Mouse (Mus musculus) left cerebral cortex, postnatal 10 days (tissue): Measurements from ENCODE around the gene Slc38a9. TPM values are rescaled to one million over a fixed set of nuclear protein-coding genes. Genes with fewer than 3 reads are reported as not detected.
"Not testable (repeated sequence)": the region's sequence is repeated elsewhere in the genome, so short reads cannot be mapped to it uniquely, and the experiment has no call there.

Experiments used
- DNase-seq, 2 experiments: peaks; one replicate each; pipeline ENCODE4 v3.0.0; 2021 to 2022; ENCODE audit warnings: low spot score in 2 of 2, mixed read lengths in 1 of 2; ENCODE audit errors: extremely low spot score in 1 of 2
- intact Hi-C: fragments of 180-260 bp; cut with DNase I; formaldehyde crosslinking; loops from one replicate; pipeline ENCODE4 v1.15.1; 2025
- total RNA-seq, 2 experiments: library from RNA; stranded (reverse); gene quantifications; 2 replicates each; pipeline ENCODE4 v1.2.3; 2021

Slc38a9 gene
- total RNA-seq, 2 experiments from 2014 or later, result 16.3 to 18.8 TPM

GRCm38 (mm10) chr13:112672797-112673196, 12.2 kb downstream of the Slc38a9 start:
- no peak for DNase-seq
- intact Hi-C loops, result loop anchor here (5.0 kb wide), 3 partner anchors 190 to 365 kb away; partner anchors contain the start of gene Cdc20b

DNA sequence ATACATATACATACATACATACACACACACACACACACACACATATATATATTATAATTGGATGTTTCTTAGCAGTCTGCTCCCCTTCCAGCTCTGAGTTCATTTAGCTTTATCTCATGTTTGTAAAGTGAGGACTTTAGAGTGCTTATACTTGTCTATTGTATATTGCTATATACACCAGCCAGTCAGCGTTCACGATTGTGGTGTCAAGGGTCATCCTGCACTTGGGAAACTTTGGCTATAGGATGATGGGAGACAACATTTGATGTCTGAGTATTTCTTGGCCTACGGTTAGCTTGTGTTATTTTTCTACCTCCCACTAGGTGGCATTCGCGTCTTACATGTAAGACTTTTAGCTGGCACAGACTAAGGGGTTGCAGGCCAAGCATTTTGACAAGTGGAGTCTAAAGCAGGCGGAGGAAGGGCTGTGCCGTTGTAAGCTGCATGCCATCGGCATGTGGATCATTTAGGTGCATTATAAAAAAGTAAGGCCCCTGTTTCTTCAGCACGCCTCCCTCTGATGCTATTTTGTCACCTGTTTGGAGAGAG, 13.4 kb downstream of the Slc38a9 start:
- intact Hi-C loops, result loop anchor here (5.0 kb wide), 3 partner anchors 188 to 363 kb away; partner anchors contain the start of gene Cdc20b
- peak; percentile 56 to 70 for DNase-seq

DNA sequence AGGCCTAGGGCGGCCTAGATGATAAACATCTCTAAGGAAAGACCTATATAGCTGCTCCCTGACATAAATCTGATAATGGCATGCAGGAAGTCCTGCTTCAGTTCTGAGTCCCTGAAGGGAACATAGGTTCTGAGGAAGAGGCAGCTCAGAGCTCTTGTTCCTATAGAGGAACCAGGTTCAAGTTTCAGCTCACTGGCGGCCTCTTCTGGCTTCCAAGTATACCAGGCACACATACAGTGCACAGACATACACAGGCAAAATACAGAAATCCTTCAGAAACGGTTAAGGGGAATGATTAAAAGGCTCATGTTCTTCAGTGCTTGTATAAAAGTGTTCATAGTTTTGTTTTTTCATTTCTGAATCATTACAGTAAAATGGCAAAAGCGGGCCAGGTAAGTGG, 17.6 kb downstream of the Slc38a9 start:
- intact Hi-C loops, result no loop called here
- DNase-seq, result no peak

DNA sequence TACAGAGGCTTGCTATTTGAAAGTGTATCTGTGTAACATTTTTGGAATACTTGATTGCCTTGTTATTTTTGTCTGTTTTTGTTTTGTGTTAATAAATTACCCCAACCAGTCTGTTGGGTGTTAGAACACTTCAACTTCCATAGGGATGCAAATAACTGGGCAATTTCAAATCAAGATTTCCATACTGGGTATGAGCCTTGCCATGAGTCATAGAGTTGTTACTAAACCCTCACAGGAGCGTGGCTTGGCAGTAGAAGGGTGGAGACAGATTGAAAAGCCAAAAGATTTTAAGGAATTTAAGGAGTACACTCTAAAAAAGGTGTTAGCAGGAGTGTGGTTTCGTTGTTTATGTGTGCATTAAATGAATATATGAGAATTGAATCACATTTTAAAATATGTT, 22.8 kb downstream of the Slc38a9 start:
- intact Hi-C loops, result no loop called here
- no peak for DNase-seq

DNA sequence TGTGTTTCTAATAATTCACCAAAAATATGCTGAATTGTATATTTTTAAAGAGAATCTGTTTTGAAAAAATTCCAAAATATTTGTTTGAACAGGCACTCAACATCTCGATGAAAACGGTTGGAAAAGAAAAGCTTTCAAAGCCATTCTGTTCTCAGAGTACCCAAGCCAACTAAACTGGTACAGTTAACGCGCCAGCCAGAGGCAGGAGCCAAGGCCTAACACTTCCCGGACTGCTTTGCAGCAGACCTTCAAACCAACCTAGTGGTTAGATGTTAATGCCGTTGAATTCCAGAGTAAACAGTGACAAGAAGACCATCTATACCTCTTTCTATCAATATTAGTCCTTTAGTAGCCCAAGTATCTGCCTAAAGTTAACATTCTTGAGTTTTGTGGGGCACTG, 23.4 kb downstream of the Slc38a9 start:
- intact Hi-C loops, result no loop called here
- DNase-seq, result no peak

- no peak for DNase-seq
- intact Hi-C loops, result no loop called here
These were observed 25.6 kb downstream of the Slc38a9 start for GRCm38 (mm10) chr13:112686155-112686554.

DNA sequence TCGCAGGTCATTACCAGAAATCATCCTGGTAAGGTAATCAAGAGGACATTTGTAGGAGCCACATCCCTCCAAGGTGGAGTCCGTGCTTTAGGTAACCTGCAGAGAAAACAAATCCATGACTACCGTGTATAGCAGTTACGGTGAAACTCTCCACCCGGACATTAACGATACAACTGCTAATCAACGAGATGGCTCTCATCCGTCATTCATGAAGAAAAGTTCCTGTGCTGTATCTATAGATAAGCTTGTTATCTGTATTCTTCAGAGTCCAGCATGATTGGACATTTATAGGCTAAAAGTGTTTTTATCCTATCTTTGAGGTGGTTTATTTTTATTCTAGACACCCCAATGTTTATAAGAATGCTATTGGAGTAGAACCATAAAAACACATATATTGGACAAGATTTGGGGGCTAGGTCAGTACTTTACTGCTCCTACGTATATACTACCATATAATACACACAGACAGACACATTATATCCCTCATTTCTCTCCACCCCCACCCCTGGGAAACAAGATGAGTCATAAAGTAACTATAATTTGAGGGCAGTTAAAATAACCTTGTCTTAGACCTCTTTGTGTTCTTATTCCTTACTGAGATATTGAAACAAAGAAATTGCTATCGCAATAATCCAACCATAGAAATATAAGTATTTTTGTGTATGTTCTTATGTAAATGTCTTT, 32.5 kb downstream of the Slc38a9 start:
- no peak for DNase-seq
- intact Hi-C loops, result no loop called here

GRCm38 (mm10) chr13:112695526-112696240, 35.1 kb downstream of the Slc38a9 start:
- DNase-seq, result no peak
- intact Hi-C loops, result no loop called here

- intact Hi-C loops, result no loop called here
- no peak for DNase-seq
These were observed 40.7 kb downstream of the Slc38a9 start for GRCm38 (mm10) chr13:112701256-112701655.

GRCm38 (mm10) chr13:112706351-112706750, 45.8 kb downstream of the Slc38a9 start:
- no peak for DNase-seq
- intact Hi-C loops, result no loop called here

DNA sequence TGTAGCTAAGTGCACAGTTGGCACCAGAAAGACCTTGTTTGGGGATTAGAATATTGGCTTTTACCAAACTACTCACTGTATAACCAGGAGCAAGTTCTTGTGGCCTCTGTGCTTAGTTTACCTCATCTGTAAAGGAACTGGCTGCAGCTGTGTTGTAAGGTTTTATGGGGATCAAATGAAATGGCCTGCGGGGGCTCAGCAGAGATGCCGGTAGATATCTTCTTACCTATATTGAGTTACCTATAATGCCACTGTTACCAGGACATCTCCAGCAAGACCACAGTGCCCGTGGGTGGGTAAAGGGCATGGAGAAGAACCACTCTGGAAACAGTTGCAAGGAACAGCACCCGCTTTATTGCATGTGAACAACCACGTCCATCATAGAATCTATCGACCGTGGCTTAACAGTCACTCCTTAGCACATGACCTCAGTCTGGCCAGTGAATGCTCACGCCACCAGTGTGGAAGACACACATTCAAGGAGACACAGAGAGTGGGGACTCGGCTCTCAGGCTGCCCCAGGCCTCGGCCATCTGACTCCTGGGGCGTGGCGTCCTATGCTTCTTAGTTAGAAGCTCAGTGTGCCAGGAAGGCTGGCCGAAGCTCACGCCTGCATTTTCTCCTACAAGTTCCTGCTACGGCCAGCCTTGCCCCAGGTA, 59.7 kb downstream of the Slc38a9 start:
- no peak for DNase-seq
- intact Hi-C loops, result no loop called here

DNA sequence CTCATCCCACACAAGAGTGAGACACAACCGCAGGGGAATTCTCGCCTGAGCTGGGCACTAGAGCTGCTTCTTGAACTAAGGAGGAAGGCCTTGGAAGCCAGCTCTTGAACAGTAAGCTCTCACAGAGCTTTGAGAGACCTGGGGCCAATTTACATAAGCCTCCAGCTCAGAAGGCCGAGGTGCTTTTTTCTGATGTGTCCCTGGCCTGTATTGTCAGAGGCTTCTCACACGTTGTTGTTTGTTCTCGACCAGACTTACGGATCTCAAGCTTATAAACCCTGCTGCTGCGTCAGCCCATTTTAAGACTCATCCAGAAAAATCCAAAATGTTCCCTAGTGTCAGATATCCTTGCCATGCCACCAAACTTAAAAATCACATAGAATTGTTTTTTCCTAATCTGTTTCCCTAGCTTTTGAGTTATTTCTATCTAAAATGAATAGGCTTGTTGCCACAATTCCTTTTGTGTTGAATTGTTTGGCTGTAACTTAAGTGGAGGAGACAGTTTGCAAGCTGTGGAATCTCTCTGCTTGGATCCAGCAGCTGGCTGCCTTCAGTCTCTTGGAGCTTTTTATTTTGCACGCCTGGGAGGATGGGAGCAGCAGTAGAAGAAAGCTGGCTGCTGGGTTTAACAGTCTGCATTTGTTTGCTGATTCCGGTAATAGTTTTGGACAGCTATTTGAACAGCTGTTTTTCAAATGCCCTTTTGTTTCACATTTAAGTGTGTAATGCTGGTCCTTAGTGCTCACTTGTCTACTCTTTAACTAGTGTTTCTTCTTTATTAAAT, 61.6 kb downstream of the Slc38a9 start:
- intact Hi-C loops, result no loop called here
- peak in 1 of 2 experiments; percentile 52 for DNase-seq

DNA sequence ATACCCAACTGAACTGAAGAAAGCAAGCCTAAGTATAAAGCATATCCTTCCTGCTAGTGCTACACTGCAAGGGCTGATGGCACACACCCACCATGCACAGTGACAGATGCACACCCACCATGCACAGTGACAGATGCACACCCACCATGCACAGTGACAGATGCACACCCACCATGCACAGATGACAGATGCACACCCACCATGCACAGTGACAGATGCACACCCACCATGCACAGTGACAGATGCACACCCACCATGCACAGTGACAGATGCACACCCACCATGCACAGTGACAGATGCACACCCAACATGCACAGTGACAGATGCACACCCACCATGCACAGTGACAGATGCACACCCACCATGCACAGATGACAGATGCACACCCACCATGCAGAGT, 63.7 kb downstream of the Slc38a9 start:
- intact Hi-C loops, DNase-seq: not testable (repeated sequence)

DNA sequence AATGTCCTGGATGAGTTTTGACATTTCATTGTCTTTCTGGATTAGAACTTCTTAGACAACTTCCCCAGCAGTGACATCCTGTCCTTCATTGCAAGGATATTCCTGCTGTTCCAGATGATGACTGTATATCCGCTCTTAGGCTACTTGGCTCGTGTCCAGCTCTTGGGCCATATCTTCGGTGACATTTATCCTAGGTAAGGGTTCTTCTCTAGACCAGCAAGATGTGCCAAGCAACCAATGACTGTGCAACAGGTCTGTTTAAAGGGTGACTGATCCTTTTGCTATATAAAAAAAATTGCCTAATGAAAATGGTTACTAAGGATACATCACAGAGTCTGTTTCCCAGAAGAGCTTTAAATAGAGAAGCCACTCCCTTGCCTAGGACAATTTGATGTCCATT, 65.5 kb downstream of the Slc38a9 start:
- intact Hi-C loops, result no loop called here
- DNase-seq, result no peak

GRCm38 (mm10) chr13:112733311-112733710, 72.8 kb downstream of the Slc38a9 start:
- intact Hi-C loops, result no loop called here
- no peak for DNase-seq

GRCm38 (mm10) chr13:112734906-112735713, 74.6 kb downstream of the Slc38a9 start:
- DNase-seq, result peak in 1 of 2 experiments; percentile 85
- intact Hi-C loops, result no loop called here

DNA sequence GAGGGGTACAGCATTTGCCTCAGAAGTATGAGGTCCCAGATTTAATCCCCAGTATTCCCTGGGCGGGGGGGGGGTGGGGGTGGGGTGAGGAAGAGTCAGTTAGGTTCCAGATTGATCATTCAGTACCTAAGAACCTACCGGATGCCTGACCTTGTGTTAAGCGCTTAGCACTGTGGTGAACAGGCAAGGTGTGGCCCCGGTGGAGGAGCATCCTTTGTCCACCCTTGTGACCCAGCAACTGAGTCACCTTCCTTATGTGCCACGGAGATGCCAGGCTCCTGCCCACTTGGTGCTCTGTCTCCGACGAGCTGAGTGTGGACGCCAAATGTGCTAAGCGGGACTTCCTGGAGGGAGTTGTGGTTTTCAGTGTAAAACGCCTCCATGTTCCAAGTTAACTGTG, 75.9 kb downstream of the Slc38a9 start:
- intact Hi-C loops, result no loop called here
- DNase-seq, result no peak

DNA sequence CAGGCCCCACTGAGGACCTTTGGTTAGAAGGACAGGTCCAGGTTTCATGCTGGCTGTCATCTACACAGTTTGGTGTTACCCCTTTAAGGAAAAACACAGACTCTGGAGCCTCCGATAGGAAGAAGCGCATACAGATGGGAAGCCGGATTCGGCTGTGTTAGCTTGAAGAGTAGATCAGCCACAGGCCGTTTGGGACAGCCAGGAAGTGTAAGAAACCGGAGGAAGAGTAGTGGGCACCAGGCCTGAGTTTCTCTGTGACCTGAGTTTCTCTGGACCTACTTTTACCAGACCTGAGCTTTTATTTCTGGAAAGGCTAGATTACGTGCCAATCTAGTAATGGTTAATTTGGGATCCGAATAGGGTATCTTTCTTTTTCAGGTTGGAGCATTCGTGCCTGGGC, 76.6 kb downstream of the Slc38a9 start:
- DNase-seq, result no peak
- intact Hi-C loops, result no loop called here
